Mouse (Mus musculus): ENCODE measurements around the gene Slc2a10.

The Slc2a10 gene

GRCm38 (mm10) chr2:165503259-165504203 lies at the start of gene Slc2a10:
Gene Slc2a10 (plus strand): TSS chr2:165503787.
- DNase-seq, result no peak

DNA sequence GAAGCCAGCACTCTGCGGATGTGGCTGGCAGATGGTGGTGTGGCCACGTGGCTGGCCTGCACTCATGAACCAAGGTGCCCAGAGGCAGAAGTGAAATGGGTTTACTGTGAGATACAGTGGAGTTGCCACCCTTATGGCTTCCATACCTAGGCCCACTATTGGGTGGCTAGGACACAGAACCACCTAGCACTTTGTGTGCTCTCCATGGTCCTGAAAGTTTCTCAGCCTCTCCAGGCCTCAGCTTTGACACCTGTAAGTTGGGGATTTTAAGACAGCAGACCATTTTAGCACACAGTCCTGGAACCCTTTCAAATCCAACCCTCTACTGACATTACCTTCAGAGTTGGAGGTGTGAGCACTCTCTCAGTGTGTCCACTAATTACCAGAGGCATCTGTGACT lies 46.9 kb upstream of the Slc2a10 start:
- DNase-seq, result no peak

- DNase-seq, result no peak
Observed at GRCm38 (mm10) chr2:165458189-165458588, 45.4 kb upstream of the Slc2a10 start.

DNA sequence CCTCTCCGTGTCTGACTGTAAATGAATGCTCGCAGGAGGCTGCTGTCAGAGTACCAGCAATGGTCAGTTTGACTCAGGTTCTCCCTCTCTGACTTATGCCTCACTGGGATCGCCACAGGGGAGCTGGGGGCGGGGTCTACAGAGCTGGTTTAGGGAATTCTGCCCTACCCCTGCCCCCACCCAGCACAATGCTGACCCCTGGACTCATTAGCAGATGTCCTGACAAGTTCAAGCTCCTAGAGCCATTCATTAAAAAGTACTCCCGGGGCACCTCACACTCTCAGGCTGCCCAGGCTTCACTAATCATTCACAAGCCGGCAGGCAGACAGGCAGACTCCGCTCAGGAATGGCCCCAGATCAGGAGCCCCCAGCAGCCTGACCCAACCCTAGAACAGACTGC lies 43.9 kb upstream of the Slc2a10 start:
- no peak for DNase-seq

DNA sequence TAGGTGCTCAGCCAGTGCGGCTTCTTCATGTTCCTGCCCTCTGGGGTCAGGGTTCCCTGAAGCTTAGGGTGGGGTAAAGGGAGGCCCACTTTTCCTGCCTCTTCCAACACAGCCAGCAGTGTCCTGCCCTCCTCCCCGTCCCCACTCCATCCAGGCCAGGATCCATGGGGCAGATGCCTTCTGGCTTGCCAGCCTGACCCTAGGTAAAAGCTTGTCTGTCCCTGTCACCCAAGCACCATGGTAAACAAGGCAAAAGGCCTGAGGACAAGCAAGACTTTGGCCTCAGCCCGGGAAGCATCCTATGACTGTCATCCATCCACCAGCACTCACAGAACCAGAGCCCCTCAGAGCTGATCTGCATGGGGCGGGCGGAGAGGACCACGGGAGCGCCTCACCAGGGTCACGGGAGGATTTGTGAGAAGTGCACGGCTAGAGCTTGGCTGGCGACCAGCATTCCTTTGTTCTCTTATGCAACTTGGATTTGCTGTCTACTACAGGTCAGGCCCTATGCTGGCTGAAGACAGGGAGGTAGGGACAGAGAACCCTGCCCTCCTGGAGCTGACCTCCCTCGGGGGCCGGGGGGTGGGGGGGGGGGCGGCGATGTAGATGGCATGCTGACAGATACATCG lies 35.6 kb upstream of the Slc2a10 start:
- no peak for DNase-seq

DNA sequence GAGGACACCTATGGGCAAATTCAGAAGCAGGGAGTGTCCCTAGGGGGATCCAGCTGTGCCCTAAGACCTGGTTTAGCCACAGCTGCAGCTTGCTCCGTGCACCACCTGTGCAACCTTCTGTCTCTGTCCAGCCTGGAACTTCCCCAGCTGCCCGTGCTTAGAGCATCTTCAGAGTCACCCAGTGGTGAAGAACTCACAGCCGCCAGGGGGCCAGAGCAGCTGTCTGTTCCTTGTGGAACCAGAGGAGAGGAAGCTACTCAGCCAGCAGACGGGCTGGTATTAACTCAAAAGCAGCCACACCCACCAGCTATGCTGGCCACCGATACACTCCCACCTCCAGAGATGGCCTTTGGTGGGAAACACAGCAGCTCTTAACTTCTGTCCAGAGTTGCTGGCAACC lies 33.4 kb upstream of the Slc2a10 start:
- no peak for DNase-seq

DNA sequence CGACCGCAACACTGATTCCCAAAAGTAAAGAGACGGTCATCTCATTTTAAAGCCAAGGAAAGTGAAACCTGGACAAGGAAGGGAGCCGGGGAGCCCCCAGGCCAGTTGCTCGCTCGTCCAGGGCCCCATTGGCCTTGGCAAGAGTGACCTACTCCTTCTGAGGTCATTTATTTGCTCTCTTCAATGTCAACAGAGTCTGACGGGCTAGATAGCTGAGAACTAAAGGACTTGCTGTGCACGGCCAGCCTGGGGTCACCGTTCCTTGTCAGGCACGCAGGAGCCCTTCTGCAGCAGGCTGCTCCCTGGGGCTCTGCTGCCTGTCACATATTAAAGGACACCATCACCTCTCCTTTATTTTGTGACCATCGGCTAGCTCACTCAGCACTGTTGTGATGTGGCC lies 31.6 kb upstream of the Slc2a10 start:
- no peak for DNase-seq

- DNase-seq, result no peak
Observed at GRCm38 (mm10) chr2:165473003-165473402, 30.6 kb upstream of the Slc2a10 start, which contains the start of gene Slc13a3. Gene Slc13a3 (minus strand): TSS chr2:165473230.

GRCm38 (mm10) chr2:165475412-165475811 lies 28.2 kb upstream of the Slc2a10 start:
- DNase-seq, result no peak

DNA sequence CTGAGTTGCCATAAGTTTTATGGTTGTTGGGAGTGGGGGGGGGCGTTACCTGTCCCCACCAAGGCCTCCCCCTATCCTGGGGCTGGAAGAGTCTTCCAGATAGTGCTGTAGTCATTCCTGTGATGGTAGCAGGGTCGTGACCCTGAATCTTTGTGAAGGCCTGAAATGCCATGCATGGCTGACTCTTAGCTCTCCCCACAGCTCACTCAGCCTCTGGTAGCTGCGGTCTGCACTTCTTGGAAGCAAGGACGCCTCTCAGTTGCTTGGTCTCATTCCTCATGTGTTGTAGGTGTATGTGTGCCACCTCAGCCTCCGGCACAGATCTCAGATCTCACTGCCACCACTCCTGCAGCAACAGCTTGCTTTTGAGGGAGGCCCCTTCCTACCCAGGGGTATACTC lies 27.7 kb upstream of the Slc2a10 start:
- DNase-seq, result no peak

- no peak for DNase-seq
Observed at GRCm38 (mm10) chr2:165482003-165482402, 21.6 kb upstream of the Slc2a10 start.

GRCm38 (mm10) chr2:165484152-165484551 lies 19.4 kb upstream of the Slc2a10 start:
- DNase-seq, result no peak

GRCm38 (mm10) chr2:165485826-165486225 lies 17.8 kb upstream of the Slc2a10 start:
- DNase-seq, result no peak

- DNase-seq, result peak in 1 of 2 experiments; percentile 14
Observed at GRCm38 (mm10) chr2:165486401-165486800, 17.2 kb upstream of the Slc2a10 start.

- peak; percentile 69 to 77 for DNase-seq
Observed at GRCm38 (mm10) chr2:165486881-165487535, 16.6 kb upstream of the Slc2a10 start.

GRCm38 (mm10) chr2:165492648-165493553 lies 10.7 kb upstream of the Slc2a10 start, which contains the start of gene Trp53rka:
Gene Trp53rka (minus strand): TSS chr2:165493324.
- peak; percentile 82 to 87 for DNase-seq

DNA sequence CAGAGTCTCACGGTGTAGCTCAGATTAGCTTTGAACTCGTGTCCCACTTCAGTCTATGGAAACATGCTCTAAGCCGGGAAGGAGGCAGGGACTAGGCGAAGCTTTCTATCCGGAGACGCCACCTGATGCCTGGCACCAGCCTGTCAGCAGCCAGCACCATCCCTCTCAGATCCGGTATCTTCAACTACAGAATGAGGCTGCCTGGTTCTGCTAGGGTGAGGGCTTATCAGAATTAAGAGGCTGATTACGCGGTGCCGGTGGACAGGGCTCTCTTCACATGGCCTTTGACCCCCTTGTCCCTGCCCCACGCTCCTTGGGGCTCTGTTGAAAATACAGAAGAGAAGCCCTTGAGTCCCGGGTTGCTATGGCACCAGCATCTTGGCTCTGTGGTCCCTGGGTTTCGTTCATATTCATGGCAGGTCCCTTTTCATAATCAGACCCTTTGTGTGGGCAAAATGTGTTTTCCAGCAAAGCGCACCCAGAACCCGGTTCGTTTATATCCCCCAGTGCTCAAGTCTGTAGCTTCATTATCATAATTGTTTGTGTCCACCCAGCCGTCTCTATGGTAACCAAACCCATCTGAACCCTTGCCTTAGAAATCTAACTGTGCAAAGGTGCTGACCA lies 9.9 kb upstream of the Slc2a10 start:
- peak; percentile 13 to 44 for DNase-seq

DNA sequence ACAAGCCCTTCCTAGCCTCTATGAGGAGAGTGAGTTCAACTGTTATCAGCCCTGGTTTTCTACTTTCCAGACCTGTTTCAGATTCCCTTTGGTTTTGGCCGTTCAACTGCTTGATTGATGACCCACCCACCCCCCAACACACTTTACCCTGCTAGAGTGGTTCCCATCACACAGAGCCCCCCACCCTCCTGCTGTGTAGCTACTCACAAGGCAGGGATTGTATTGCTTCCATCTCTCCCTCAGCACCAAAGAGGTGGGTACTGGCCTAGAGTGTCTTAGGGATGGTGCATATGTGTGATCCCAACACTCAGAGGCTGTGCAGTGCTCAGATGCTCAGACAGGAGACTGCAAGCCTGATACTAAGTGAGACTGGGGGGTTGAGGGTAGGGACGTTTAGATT lies 9.1 kb upstream of the Slc2a10 start:
- no peak for DNase-seq

DNA sequence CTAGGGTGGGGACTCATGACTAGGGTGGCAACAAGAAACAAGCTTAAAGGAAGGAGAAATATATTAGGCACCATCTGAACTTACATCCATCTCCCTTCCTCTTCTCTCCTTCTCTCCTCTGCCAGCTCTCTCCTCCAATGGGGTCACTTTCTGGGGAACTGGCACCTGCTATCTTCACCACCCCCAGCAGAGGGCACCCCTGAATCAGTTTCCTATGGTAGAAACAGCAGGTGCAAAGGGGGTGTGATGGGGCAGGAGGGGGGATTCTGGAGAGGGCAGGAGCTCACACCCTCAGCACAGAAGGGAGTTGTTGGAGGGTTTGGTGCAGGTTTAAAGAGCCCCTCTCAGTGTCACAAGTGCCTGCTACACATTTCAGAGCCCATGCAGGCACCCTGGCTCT lies 7.3 kb upstream of the Slc2a10 start:
- peak in 1 of 2 experiments; percentile 19 for DNase-seq

DNA sequence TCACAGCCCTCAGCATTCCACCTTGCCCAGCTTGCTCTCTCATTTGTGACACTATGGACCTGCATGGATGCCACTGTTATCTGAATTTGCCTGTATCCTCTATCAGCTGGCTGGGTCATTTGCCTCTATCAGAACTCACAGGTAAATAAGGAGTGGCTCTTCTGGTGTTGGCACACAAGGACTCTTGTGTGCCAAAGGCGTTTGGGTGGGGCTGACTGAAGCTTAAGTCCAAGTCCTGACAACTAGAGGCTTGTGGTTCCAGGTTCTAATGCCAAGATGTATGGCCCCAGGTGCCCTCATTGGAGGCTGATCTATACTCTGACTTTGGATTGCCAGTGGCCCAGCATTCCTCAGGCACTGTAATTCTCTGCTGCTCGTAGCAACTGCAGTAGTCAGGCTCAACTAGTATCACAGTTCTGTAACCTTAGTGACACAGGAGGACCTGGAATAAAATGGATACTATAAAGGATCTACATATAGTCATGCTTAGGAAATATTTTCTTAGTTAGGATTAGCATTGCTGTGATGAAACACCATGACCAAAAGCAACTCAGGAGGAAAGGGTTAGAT lies 5.8 kb upstream of the Slc2a10 start:
- no peak for DNase-seq

- DNase-seq, result no peak
Observed at GRCm38 (mm10) chr2:165498816-165499215, 4.8 kb upstream of the Slc2a10 start.

Measured in cerebellum, adult 18-20 months (tissue).